Mouse (Mus musculus) olfactory bulb, adult 2 months (tissue): ENCODE data around the gene Haghl.

Experiments
- CTCF ChIP-seq: fragments of 200-500 bp; IDR thresholded peaks from 2 replicates; pipeline ENCODE4 v1.5.1; 2012; ENCODE audit warnings: low read depth, mild to moderate bottlenecking, low read length, moderate library complexity; ENCODE audit not compliant: insufficient read depth
- POLR2A ChIP-seq: fragments of 200-500 bp; IDR thresholded peaks from 2 replicates; pipeline ENCODE4 v1.6.1; 2012; ENCODE audit warnings: mild to moderate bottlenecking, low read depth, low read length, moderate library complexity; ENCODE audit not compliant: insufficient read depth

GRCm38 (mm10) chr17:25801029-25801428, 15.6 kb upstream of the Haghl start:
- TF ChIP-seq CTCF (no peak), POLR2A (no peak)
